Mouse (Mus musculus): Measurements from ENCODE around the gene Zfp36l2. TPM values are rescaled to one million over a fixed set of nuclear protein-coding genes. Genes with fewer than 3 reads are reported as not detected.
"Not testable (repeated sequence)": the region's sequence is repeated elsewhere in the genome, so short reads cannot be mapped to it uniquely, and the experiment has no call there.

The Zfp36l2 gene
- polyA plus RNA-seq, 1 experiment = 38.2 TPM

DNA sequence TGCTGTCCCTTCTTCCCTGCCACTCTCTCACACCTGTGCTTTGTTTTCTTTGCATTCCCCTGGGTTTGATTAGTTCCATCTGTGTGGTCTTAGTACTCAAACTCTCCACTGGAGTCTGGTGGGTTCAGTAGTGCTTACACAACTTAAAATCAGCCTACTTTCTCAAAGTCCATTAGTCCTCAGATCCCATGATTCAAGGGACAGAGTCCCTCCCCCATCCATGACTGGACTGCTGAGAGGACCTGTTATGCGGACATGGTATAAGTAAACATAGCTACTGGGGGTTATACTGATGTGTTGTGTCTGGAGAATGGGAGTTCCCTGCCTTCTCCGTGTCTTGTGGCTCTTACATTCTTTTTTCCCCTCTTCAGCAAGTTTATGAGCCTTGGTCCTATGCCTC is 40.5 kb upstream of the Zfp36l2 start:
- Histone ChIP-seq H3K27ac (ENCODE audit: insufficient read depth, low read length) (no peak overlapping the region), H3K9ac (ENCODE audit: low read depth, poor library complexity, severe bottlenecking) (no peak overlapping the region), H3K27me3 (ENCODE audit: control insufficient read depth, insufficient read depth, low read length, poor library complexity, severe bottlenecking) (no peaks in the 10 kb centered on the region), H3K4me1 (ENCODE audit: control insufficient read depth, insufficient read depth, low read length) (no peaks in the 10 kb centered on the region), H3K4me3 (ENCODE audit: low read depth, low read length) (no peak overlapping the region), H3K9me3 (replicated peaks; ENCODE audit: control insufficient read depth, insufficient read depth, low read length, poor library complexity, severe bottlenecking) (no peaks in the 10 kb centered on the region), H3K36me3 (ENCODE audit: control insufficient read depth, insufficient read depth, low read length, poor library complexity, severe bottlenecking) (peaks cover 2% of the 10 kb centered on the region; the same call in 1 of the 2 replicates)
- no peak for TF ChIP-seq CTCF (IDR thresholded peaks at IDR 0.05; ENCODE audit: low read depth, low read length)
- TF ChIP-seq EP300 (IDR thresholded peaks at IDR 0.05; ENCODE audit: insufficient read depth, low read depth, low read length) = no peak
- no peak for TF ChIP-seq POLR2A (IDR thresholded peaks at IDR 0.05; ENCODE audit: insufficient read depth, low read length)

DNA sequence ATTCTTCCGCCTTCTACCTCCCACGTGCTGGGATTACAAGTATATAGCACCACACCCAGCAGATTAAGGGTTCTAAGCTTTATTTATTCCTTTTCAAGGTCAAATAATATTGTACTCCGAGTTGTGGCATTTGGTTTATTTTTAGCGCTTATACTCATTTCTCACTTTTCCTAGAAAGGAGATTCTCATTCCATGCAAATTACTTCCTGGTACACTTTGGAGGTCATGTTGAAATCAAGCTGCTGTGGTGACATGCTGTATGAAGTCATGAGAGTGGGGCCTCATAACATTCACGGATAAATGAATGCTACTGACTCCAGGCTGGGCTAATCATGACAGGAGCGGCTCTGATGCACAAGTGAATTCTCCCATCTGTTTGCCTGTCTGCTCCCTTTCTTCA is 38.9 kb upstream of the Zfp36l2 start:
- TF ChIP-seq CTCF (IDR thresholded peaks at IDR 0.05; ENCODE audit: low read depth, low read length) (no peak), POLR2A (IDR thresholded peaks at IDR 0.05; ENCODE audit: insufficient read depth, low read length) (no peak), EP300 (IDR thresholded peaks at IDR 0.05; ENCODE audit: insufficient read depth, low read depth, low read length) (no peak)
- Histone ChIP-seq H3K36me3 (ENCODE audit: control insufficient read depth, insufficient read depth, low read length, poor library complexity, severe bottlenecking) (peaks cover 2% of the 10 kb centered on the region; the same call in 1 of the 2 replicates), H3K27ac (ENCODE audit: insufficient read depth, low read length) (no peak overlapping the region), H3K4me1 (ENCODE audit: control insufficient read depth, insufficient read depth, low read length) (no peaks in the 10 kb centered on the region), H3K9ac (ENCODE audit: low read depth, poor library complexity, severe bottlenecking) (no peak overlapping the region), H3K4me3 (ENCODE audit: low read depth, low read length) (no peak overlapping the region), H3K27me3 (ENCODE audit: control insufficient read depth, insufficient read depth, low read length, poor library complexity, severe bottlenecking) (no peaks in the 10 kb centered on the region), H3K9me3 (replicated peaks; ENCODE audit: control insufficient read depth, insufficient read depth, low read length, poor library complexity, severe bottlenecking) (no peaks in the 10 kb centered on the region)

DNA sequence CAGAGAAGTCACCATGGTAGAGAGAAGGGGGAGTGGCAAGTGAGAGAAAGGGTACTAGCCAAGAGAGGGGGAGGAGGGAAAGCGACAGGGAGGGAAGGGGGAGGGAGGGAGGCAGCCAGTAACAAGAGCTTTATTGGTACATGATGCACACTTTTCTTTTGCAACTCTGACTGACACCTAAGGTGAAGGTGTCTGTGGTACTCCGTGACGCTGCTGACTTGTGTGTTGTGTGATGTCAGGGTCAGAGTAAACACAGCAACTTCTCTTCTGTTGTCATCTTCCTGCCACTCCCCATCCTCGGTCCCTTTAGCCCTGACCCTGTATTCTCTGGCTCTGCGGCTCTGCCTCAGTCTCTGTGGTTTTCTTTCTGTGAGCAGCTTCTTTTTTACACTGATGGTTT is 38.5 kb upstream of the Zfp36l2 start:
- Histone ChIP-seq H3K9me3 (replicated peaks; ENCODE audit: control insufficient read depth, insufficient read depth, low read length, poor library complexity, severe bottlenecking) (no peaks in the 10 kb centered on the region), H3K27ac (ENCODE audit: insufficient read depth, low read length) (no peak overlapping the region), H3K4me1 (ENCODE audit: control insufficient read depth, insufficient read depth, low read length) (no peaks in the 10 kb centered on the region), H3K27me3 (ENCODE audit: control insufficient read depth, insufficient read depth, low read length, poor library complexity, severe bottlenecking) (no peaks in the 10 kb centered on the region), H3K36me3 (ENCODE audit: control insufficient read depth, insufficient read depth, low read length, poor library complexity, severe bottlenecking) (peaks cover 2% of the 10 kb centered on the region; the same call in 1 of the 2 replicates), H3K4me3 (ENCODE audit: low read depth, low read length) (no peak overlapping the region), H3K9ac (ENCODE audit: low read depth, poor library complexity, severe bottlenecking) (no peak overlapping the region)
- no peak for TF ChIP-seq CTCF (IDR thresholded peaks at IDR 0.05; ENCODE audit: low read depth, low read length)
- TF ChIP-seq POLR2A (IDR thresholded peaks at IDR 0.05; ENCODE audit: insufficient read depth, low read length) = no peak
- no peak for TF ChIP-seq EP300 (IDR thresholded peaks at IDR 0.05; ENCODE audit: insufficient read depth, low read depth, low read length)

DNA sequence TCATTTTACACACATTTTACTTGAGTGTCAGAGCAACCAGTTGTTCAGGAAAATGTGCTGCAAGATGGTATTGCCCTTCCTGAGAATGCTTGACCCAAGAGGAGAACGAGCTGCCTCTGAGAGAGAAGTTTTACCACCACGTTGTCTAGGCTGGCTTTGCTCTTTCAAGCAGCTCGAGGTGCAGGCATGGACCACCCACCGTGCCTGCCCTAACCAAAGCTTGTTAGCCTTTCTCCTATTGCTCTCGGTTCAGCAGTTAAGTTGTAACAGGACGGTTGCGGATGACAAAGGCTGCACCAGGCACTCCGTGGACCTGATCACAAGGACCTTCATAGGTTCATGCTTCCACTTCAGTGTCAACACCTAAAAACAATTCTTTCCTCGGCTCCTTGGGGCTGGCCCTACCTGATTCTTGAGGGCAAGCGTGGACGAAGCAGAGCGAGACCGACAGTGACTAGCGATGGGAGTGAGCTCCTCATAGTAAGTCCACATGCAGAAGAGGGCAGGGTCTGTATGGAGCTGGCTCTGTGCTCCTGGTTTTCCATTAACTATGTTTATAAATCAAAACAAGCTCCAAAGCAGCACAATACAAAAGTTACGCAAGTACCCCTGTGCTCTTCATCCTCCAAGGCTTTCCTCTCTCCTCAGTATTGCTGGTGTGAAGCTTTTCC is 36.6 kb upstream of the Zfp36l2 start:
- TF ChIP-seq EP300 (IDR thresholded peaks at IDR 0.05; ENCODE audit: insufficient read depth, low read depth, low read length) (no peak), POLR2A (IDR thresholded peaks at IDR 0.05; ENCODE audit: insufficient read depth, low read length) (no peak), CTCF (IDR thresholded peaks at IDR 0.05; ENCODE audit: low read depth, low read length) (no peak)
- Histone ChIP-seq H3K27ac (ENCODE audit: insufficient read depth, low read length) (no peak overlapping the region), H3K27me3 (ENCODE audit: control insufficient read depth, insufficient read depth, low read length, poor library complexity, severe bottlenecking) (no peaks in the 10 kb centered on the region), H3K9ac (ENCODE audit: low read depth, poor library complexity, severe bottlenecking) (no peak overlapping the region), H3K36me3 (ENCODE audit: control insufficient read depth, insufficient read depth, low read length, poor library complexity, severe bottlenecking) (0 out of 2 replicates have a peak, but pooled peaks cover 2% of the 10 kb centered on the region), H3K9me3 (replicated peaks; ENCODE audit: control insufficient read depth, insufficient read depth, low read length, poor library complexity, severe bottlenecking) (no peaks in the 10 kb centered on the region), H3K4me3 (ENCODE audit: low read depth, low read length) (no peak overlapping the region), H3K4me1 (ENCODE audit: control insufficient read depth, insufficient read depth, low read length) (no peaks in the 10 kb centered on the region)

DNA sequence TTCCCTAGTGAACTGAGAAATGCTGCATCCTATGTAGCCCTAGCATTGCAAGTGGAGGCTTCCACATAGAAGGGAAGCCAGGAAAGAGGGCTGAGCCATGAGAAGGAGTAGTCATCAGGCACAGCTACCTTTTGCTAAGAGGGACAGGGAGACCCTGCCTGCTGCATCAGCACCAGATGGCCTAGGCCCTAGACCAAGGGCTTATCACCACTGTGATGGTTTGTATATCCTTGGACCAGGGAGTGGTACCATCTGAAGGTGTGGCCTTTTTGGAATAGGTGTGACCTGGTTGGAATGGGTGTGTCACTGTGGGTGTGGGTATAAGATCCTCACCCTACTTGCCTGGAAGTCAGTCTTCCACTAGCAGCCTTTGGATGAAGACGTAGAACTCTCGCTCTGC is 31.1 kb upstream of the Zfp36l2 start:
- H3K4me3 ChIP-seq (ENCODE audit: low read depth, low read length); H3K4me1 ChIP-seq (ENCODE audit: control insufficient read depth, insufficient read depth, low read length); H3K9me3 ChIP-seq (replicated peaks; ENCODE audit: control insufficient read depth, insufficient read depth, low read length, poor library complexity, severe bottlenecking); H3K9ac ChIP-seq (ENCODE audit: low read depth, poor library complexity, severe bottlenecking); H3K36me3 ChIP-seq (ENCODE audit: control insufficient read depth, insufficient read depth, low read length, poor library complexity, severe bottlenecking); H3K27ac ChIP-seq (ENCODE audit: insufficient read depth, low read length); H3K27me3 ChIP-seq (ENCODE audit: control insufficient read depth, insufficient read depth, low read length, poor library complexity, severe bottlenecking): not testable (repeated sequence)

DNA sequence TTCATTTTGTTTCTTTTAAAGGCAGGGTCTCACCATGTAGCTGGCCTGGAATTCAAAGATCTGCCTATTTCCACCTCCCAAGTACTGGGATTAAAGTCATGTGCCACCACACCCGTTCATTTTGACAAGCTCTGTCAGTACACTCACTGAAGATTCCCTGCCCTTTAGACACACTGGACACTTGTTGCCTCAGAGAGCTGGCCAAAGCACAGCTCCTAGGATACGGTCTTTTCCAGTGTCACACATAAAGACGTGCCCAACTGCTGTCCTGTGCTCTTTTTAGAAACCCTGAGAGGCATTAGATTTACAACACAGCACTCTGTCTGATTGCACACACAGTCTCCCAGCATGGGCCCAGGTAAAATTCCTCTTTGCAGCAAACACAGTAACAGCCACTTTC is 29.9 kb upstream of the Zfp36l2 start:
- TF ChIP-seq EP300 (IDR thresholded peaks at IDR 0.05; ENCODE audit: insufficient read depth, low read depth, low read length) (no peak), CTCF (IDR thresholded peaks at IDR 0.05; ENCODE audit: low read depth, low read length) (no peak), POLR2A (IDR thresholded peaks at IDR 0.05; ENCODE audit: insufficient read depth, low read length) (no peak)

More for the DNA sequence above, 29.9 kb upstream of the Zfp36l2 start:
- Histone ChIP-seq H3K27ac (ENCODE audit: insufficient read depth, low read length) (no peak overlapping the region), H3K27me3 (ENCODE audit: control insufficient read depth, insufficient read depth, low read length, poor library complexity, severe bottlenecking) (no peaks in the 10 kb centered on the region), H3K4me3 (ENCODE audit: low read depth, low read length) (no peak overlapping the region), H3K4me1 (ENCODE audit: control insufficient read depth, insufficient read depth, low read length) (no peaks in the 10 kb centered on the region), H3K9me3 (replicated peaks; ENCODE audit: control insufficient read depth, insufficient read depth, low read length, poor library complexity, severe bottlenecking) (no peaks in the 10 kb centered on the region), H3K9ac (ENCODE audit: low read depth, poor library complexity, severe bottlenecking) (no peak overlapping the region), H3K36me3 (ENCODE audit: control insufficient read depth, insufficient read depth, low read length, poor library complexity, severe bottlenecking) (no peaks in the 10 kb centered on the region)

Measured in ES-Bruce4 (cell line).